Mouse (Mus musculus): ENCODE results near the gene Krtdap. TPM values are rescaled to one million over a fixed set of nuclear protein-coding genes. Genes with fewer than 3 reads are reported as not detected.

Gene Krtdap
- polyA plus RNA-seq, 1 experiment from 2014 or later, result 0.22 TPM

GRCm38 (mm10) chr7:30781792-30782191 is 5.9 kb upstream of the Krtdap start:
- no peak overlapping the region for H3K4me3 ChIP-seq (ENCODE audit: low read depth, low read length)

GRCm38 (mm10) chr7:30782658-30783057 is 5.0 kb upstream of the Krtdap start:
- no peak overlapping the region for H3K9ac ChIP-seq (ENCODE audit: low read depth, low read length)
- 57% methylated on average over 3 of the region's 3 CpGs for WGBS (ENCODE audit: insufficient replicate concordance)
- no peaks in the 10 kb centered on the region for H3K36me3 ChIP-seq (ENCODE audit: control insufficient read depth, insufficient read depth)
- H3K4me1 ChIP-seq (ENCODE audit: control insufficient read depth, low read depth, low read length), result no peaks in the 10 kb centered on the region
- no peak for ATAC-seq (ENCODE audit: low read depth)
- H3K27ac ChIP-seq (ENCODE audit: low read length), result no peak overlapping the region
- no peaks in the 10 kb centered on the region for H3K27me3 ChIP-seq (ENCODE audit: control insufficient read depth, insufficient read depth, low read depth, low read length)
- H3K9me3 ChIP-seq (replicated peaks; ENCODE audit: control insufficient read depth, low read length), result no peaks in the 10 kb centered on the region
- H3K4me2 ChIP-seq (ENCODE audit: low read depth, low read length), result no peak overlapping the region
- no peak overlapping the region for H3K4me3 ChIP-seq (ENCODE audit: low read depth, low read length)

More at GRCm38 (mm10) chr7:30781792-30782191, 5.9 kb upstream of the Krtdap start:
- WGBS (ENCODE audit: insufficient replicate concordance), result 48% methylated on average over 4 of the region's 4 CpGs
- H3K36me3 ChIP-seq (ENCODE audit: control insufficient read depth, insufficient read depth), result no peaks in the 10 kb centered on the region
- no peak for ATAC-seq (ENCODE audit: low read depth)
- no peaks in the 10 kb centered on the region for H3K27me3 ChIP-seq (ENCODE audit: control insufficient read depth, insufficient read depth, low read depth, low read length)
- no peak overlapping the region for H3K9ac ChIP-seq (ENCODE audit: low read depth, low read length)
- H3K4me2 ChIP-seq (ENCODE audit: low read depth, low read length), result no peak overlapping the region
- H3K27ac ChIP-seq (ENCODE audit: low read length), result no peak overlapping the region
- no peaks in the 10 kb centered on the region for H3K4me1 ChIP-seq (ENCODE audit: control insufficient read depth, low read depth, low read length)
- no peaks in the 10 kb centered on the region for H3K9me3 ChIP-seq (replicated peaks; ENCODE audit: control insufficient read depth, low read length)

- H3K27me3 ChIP-seq (ENCODE audit: control insufficient read depth, insufficient read depth, low read depth, low read length), result no peaks in the 10 kb centered on the region
- H3K27ac ChIP-seq (ENCODE audit: low read length), result no peak overlapping the region
- no peak overlapping the region for H3K4me3 ChIP-seq (ENCODE audit: low read depth, low read length)
- no peaks in the 10 kb centered on the region for H3K9me3 ChIP-seq (replicated peaks; ENCODE audit: control insufficient read depth, low read length)
- no peak overlapping the region for H3K9ac ChIP-seq (ENCODE audit: low read depth, low read length)
- no peak overlapping the region for H3K4me2 ChIP-seq (ENCODE audit: low read depth, low read length)
- no peaks in the 10 kb centered on the region for H3K4me1 ChIP-seq (ENCODE audit: control insufficient read depth, low read depth, low read length)
- WGBS (ENCODE audit: insufficient replicate concordance), result 52% methylated on average over 1 of the region's 1 CpGs
- no peaks in the 10 kb centered on the region for H3K36me3 ChIP-seq (ENCODE audit: control insufficient read depth, insufficient read depth)
- ATAC-seq (ENCODE audit: low read depth), result no peak
These were observed 2.5 kb upstream of the Krtdap start for GRCm38 (mm10) chr7:30785154-30785553.

- no peak overlapping the region for H3K4me2 ChIP-seq (ENCODE audit: low read depth, low read length)
- WGBS (ENCODE audit: insufficient replicate concordance), result 60% methylated on average over 13 of the region's 13 CpGs
- H3K4me1 ChIP-seq (ENCODE audit: control insufficient read depth, low read depth, low read length), result no peaks in the 10 kb centered on the region
- H3K27ac ChIP-seq (ENCODE audit: low read length), result no peak overlapping the region
- no peaks in the 10 kb centered on the region for H3K27me3 ChIP-seq (ENCODE audit: control insufficient read depth, insufficient read depth, low read depth, low read length)
- no peak overlapping the region for H3K9ac ChIP-seq (ENCODE audit: low read depth, low read length)
- H3K9me3 ChIP-seq (replicated peaks; ENCODE audit: control insufficient read depth, low read length), result no peaks in the 10 kb centered on the region
- no peaks in the 10 kb centered on the region for H3K36me3 ChIP-seq (ENCODE audit: control insufficient read depth, insufficient read depth)
- no peak overlapping the region for H3K4me3 ChIP-seq (ENCODE audit: low read depth, low read length)
- no peak for ATAC-seq (ENCODE audit: low read depth)
These were observed 1.8 kb upstream of the Krtdap start for GRCm38 (mm10) chr7:30785721-30786546.

GRCm38 (mm10) chr7:30790141-30790540 is 2.4 kb downstream of the Krtdap start:
- WGBS (ENCODE audit: insufficient replicate concordance), result 62% methylated on average over 10 of the region's 10 CpGs
- Histone ChIP-seq H3K27ac (ENCODE audit: low read length) (no peak overlapping the region), H3K36me3 (ENCODE audit: control insufficient read depth, insufficient read depth) (no peaks in the 10 kb centered on the region), H3K4me1 (ENCODE audit: control insufficient read depth, low read depth, low read length) (no peaks in the 10 kb centered on the region), H3K4me3 (ENCODE audit: low read depth, low read length) (no peak overlapping the region), H3K4me2 (ENCODE audit: low read depth, low read length) (no peak overlapping the region), H3K9me3 (replicated peaks; ENCODE audit: control insufficient read depth, low read length) (no peaks in the 10 kb centered on the region), H3K27me3 (ENCODE audit: control insufficient read depth, insufficient read depth, low read depth, low read length) (no peaks in the 10 kb centered on the region), H3K9ac (ENCODE audit: low read depth, low read length) (no peak overlapping the region)
- ATAC-seq (ENCODE audit: low read depth), result no peak

- no peak overlapping the region for H3K27ac ChIP-seq (ENCODE audit: low read length)
- no peak overlapping the region for H3K4me2 ChIP-seq (ENCODE audit: low read depth, low read length)
- H3K9ac ChIP-seq (ENCODE audit: low read depth, low read length), result no peak overlapping the region
- H3K4me3 ChIP-seq (ENCODE audit: low read depth, low read length), result no peak overlapping the region
- WGBS (ENCODE audit: insufficient replicate concordance), result 20% methylated on average over 9 of the region's 9 CpGs
- no peaks in the 10 kb centered on the region for H3K4me1 ChIP-seq (ENCODE audit: control insufficient read depth, low read depth, low read length)
- ATAC-seq (ENCODE audit: low read depth), result no peak
- no peaks in the 10 kb centered on the region for H3K9me3 ChIP-seq (replicated peaks; ENCODE audit: control insufficient read depth, low read length)
- H3K27me3 ChIP-seq (ENCODE audit: control insufficient read depth, insufficient read depth, low read depth, low read length), result no peaks in the 10 kb centered on the region
- H3K36me3 ChIP-seq (ENCODE audit: control insufficient read depth, insufficient read depth), result no peaks in the 10 kb centered on the region
These were observed 4.2 kb downstream of the Krtdap start for GRCm38 (mm10) chr7:30791921-30792320.

GRCm38 (mm10) chr7:30794921-30795320 is 7.2 kb downstream of the Krtdap start:
- no peaks in the 10 kb centered on the region; the same call in 1 of the 2 replicates for H3K9me3 ChIP-seq (replicated peaks; ENCODE audit: control insufficient read depth, low read length)
- no peak overlapping the region for H3K4me3 ChIP-seq (ENCODE audit: low read depth, low read length)
- no peak overlapping the region for H3K27ac ChIP-seq (ENCODE audit: low read length)
- H3K4me1 ChIP-seq (ENCODE audit: control insufficient read depth, low read depth, low read length), result no peaks in the 10 kb centered on the region
- H3K9ac ChIP-seq (ENCODE audit: low read depth, low read length), result no peak overlapping the region
- H3K4me2 ChIP-seq (ENCODE audit: low read depth, low read length), result no peak overlapping the region
- no peaks in the 10 kb centered on the region for H3K36me3 ChIP-seq (ENCODE audit: control insufficient read depth, insufficient read depth)
- ATAC-seq (ENCODE audit: low read depth), result no peak
- no peaks in the 10 kb centered on the region for H3K27me3 ChIP-seq (ENCODE audit: control insufficient read depth, insufficient read depth, low read depth, low read length)

GRCm38 (mm10) chr7:30796790-30797189 is 9.1 kb downstream of the Krtdap start:
- WGBS (ENCODE audit: insufficient replicate concordance), result 48% methylated on average over 1 of the region's 1 CpGs
- no peak overlapping the region for H3K27ac ChIP-seq (ENCODE audit: low read length)

GRCm38 (mm10) chr7:30800653-30801052 is 13.0 kb downstream of the Krtdap start:
- Histone ChIP-seq H3K4me3 (ENCODE audit: low read depth, low read length) (no peak overlapping the region), H3K9me3 (replicated peaks; ENCODE audit: control insufficient read depth, low read length) (no peaks in the 10 kb centered on the region; the same call in 1 of the 2 replicates), H3K9ac (ENCODE audit: low read depth, low read length) (no peak overlapping the region), H3K4me2 (ENCODE audit: low read depth, low read length) (no peak overlapping the region), H3K27ac (ENCODE audit: low read length) (no peak overlapping the region), H3K4me1 (ENCODE audit: control insufficient read depth, low read depth, low read length) (no peaks in the 10 kb centered on the region), H3K27me3 (ENCODE audit: control insufficient read depth, insufficient read depth, low read depth, low read length) (no peaks in the 10 kb centered on the region), H3K36me3 (ENCODE audit: control insufficient read depth, insufficient read depth) (no peaks in the 10 kb centered on the region)
- no peak for ATAC-seq (ENCODE audit: low read depth)

More at GRCm38 (mm10) chr7:30796790-30797189, 9.1 kb downstream of the Krtdap start:
- H3K36me3 ChIP-seq (ENCODE audit: control insufficient read depth, insufficient read depth), result no peaks in the 10 kb centered on the region
- H3K9ac ChIP-seq (ENCODE audit: low read depth, low read length), result no peak overlapping the region
- H3K4me1 ChIP-seq (ENCODE audit: control insufficient read depth, low read depth, low read length), result no peaks in the 10 kb centered on the region
- H3K4me2 ChIP-seq (ENCODE audit: low read depth, low read length), result no peak overlapping the region
- H3K4me3 ChIP-seq (ENCODE audit: low read depth, low read length), result no peak overlapping the region
- no peak for ATAC-seq (ENCODE audit: low read depth)
- H3K9me3 ChIP-seq (replicated peaks; ENCODE audit: control insufficient read depth, low read length), result no peaks in the 10 kb centered on the region; the same call in 1 of the 2 replicates
- no peaks in the 10 kb centered on the region for H3K27me3 ChIP-seq (ENCODE audit: control insufficient read depth, insufficient read depth, low read depth, low read length)

All from liver, embryonic 16.5 days (tissue).